Mouse (Mus musculus) midbrain, embryonic 12.5 days (tissue): ENCODE measurements around the gene Tspan9. TPM values are rescaled to one million over a fixed set of nuclear protein-coding genes. Genes with fewer than 3 reads are reported as not detected.

Experiments used
- ATAC-seq: fragments of 200-750 bp; cut with Nextera tagmentation; 2 replicates; pipeline ENCODE4 v1.8.0; 2017; ENCODE audit warnings: low read depth, moderate TSS enrichment, moderate library complexity; ENCODE audit not compliant: low FRiP score
- H3K27ac ChIP-seq: fragments of 300-500 bp; sonication (generic); replicated peaks from 2 replicates; pipeline ENCODE4 v1.5.1; 2016; ENCODE audit warnings: mild to moderate bottlenecking
- H3K27me3 ChIP-seq: fragments of 300-500 bp; sonication (generic); 2 replicates; pipeline ENCODE4 v1.6.1; 2016; ENCODE audit warnings: mild to moderate bottlenecking
- H3K36me3 ChIP-seq: fragments of 300-500 bp; sonication (generic); 2 replicates; pipeline ENCODE4 v1.6.1; 2016
- H3K4me1 ChIP-seq: fragments of 300-500 bp; sonication (generic); 2 replicates; pipeline ENCODE4 v1.6.1; 2016
- H3K4me2 ChIP-seq: fragments of 300-500 bp; sonication (generic); replicated peaks from 2 replicates; pipeline ENCODE4 v1.6.1; 2016; ENCODE audit warnings: mild to moderate bottlenecking, moderate library complexity
- H3K4me3 ChIP-seq: fragments of 300-500 bp; sonication (generic); 2 replicates; pipeline ENCODE4 v1.5.1; 2016; ENCODE audit warnings: mild to moderate bottlenecking
- H3K9ac ChIP-seq: fragments of 300-500 bp; sonication (generic); replicated peaks from 2 replicates; pipeline ENCODE4 v1.6.1; 2016; ENCODE audit warnings: mild to moderate bottlenecking, moderate library complexity
- H3K9me3 ChIP-seq: fragments of 300-500 bp; sonication (generic); 2 replicates; pipeline ENCODE4 v1.6.1; 2016; ENCODE audit warnings: mild to moderate bottlenecking
- WGBS: fragments of 180-500 bp; shearing (Covaris S2); methylation state at CpG from one replicate; pipeline ENCODE4 v1.1.7; 2016; 5-methylcytosine and 5-hydroxymethylcytosine counted together
- polyA plus RNA-seq: library from polyadenylated mRNA; unstranded; fragments of >200 nt; fragmentation: Nextera tagmentation; extraction: Ambion mirVana; gene quantifications from 2 replicates; pipeline ENCODE4 v1.2.1, GENCODE M21; 2016

Gene Tspan9
- polyA plus RNA-seq, 1 experiment from 2014 or later: 39.0 TPM

DNA sequence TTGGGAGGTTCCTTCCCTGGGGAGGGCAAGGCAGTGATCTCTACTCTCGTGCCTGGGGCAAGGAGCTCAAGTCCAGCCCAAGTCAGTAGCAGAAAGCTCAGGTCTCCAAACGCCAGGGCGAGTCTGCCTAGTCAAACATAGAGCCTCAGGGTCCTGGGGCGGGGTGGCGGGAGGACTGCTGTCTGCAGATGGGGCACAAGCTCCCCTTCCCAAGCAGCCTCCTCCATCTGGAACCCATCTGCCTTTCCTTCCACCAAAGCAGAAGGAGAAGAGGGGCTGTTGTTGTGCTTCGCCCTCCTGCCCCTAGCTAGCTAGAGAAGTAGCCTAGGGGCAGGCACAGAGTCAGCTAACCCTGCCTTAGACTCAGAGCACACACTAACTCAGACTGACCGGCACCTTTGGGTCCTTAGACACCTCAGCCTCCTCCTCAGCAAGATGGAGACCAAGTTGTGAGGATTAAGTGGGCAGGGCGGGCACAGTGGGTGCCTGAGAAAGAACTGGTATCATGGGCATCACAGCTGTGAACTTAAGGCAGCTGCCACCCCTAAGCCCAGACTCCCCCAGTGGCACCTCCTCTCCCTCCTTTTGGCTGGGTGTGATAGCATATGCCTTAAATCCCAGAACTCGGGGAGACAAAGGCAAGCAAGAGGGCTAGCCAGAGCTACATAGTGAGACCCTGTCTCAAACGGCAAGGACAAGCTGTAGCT, 26.4 kb downstream of the Tspan9 start:
- Histone ChIP-seq H3K9ac (no peak overlapping the region), H3K36me3 (no peaks in the 10 kb centered on the region), H3K9me3 (no peaks in the 10 kb centered on the region), H3K4me2 (no peak overlapping the region), H3K27ac (no peak overlapping the region), H3K27me3 (no peaks in the 10 kb centered on the region), H3K4me1 (peaks cover 20% of the 10 kb centered on the region), H3K4me3 (no peak overlapping the region)
- 0 out of 2 replicates have a peak, but pooled peaks have one; percentile 8 for ATAC-seq
- 77% methylated on average over 10 of the region's 10 CpGs for WGBS

DNA sequence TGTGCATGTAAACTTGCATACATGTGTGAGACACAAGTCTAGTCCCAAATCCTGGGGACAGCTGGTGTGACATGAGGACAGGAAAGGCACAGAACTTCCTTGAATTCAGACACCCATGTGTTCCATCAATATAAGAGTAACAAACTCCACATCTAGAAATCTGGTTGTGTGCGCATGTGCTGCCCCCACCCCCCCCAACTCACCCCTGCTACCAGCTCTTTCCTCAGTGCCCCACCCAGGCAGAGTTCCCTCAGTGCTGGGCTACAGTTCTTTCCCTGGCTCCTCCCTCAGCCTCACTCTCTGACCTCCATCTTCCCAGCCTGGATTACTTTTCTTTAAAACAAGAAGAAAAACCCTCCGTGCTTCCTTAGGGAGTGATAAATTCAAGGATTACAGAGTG, 27.1 kb downstream of the Tspan9 start:
- H3K4me2 ChIP-seq: no peak overlapping the region
- 0 out of 2 replicates have a peak overlapping the region, but pooled peaks have one; percentile 10 for H3K27ac ChIP-seq
- H3K4me3 ChIP-seq: no peak overlapping the region
- no peaks in the 10 kb centered on the region for H3K9me3 ChIP-seq
- no peak overlapping the region for H3K9ac ChIP-seq
- peaks cover 24% of the 10 kb centered on the region for H3K4me1 ChIP-seq
- no peaks in the 10 kb centered on the region for H3K36me3 ChIP-seq
- no peak for ATAC-seq
- WGBS: 62% methylated on average over 2 of the region's 2 CpGs
- no peaks in the 10 kb centered on the region for H3K27me3 ChIP-seq

DNA sequence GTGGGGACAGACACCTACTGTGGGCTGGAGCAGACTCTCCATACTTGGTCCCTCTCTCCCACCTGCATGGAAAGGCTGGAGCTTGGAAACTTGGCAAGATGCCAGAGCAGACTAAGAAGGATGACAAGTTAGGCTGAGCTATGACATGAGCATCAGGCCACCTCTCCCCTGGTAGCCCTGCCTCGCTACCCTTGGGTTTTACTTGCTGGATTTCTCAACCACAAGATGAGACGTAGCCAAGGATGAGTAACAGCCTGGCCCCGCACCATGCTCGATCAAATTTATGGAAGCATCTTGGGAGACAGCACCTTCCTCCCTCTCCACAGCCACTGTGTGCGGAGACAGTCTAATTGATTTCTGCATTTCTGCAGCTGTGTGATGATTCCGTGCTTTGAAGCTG, 28.3 kb downstream of the Tspan9 start:
- Histone ChIP-seq H3K4me2 (no peak overlapping the region), H3K36me3 (no peaks in the 10 kb centered on the region), H3K4me1 (peaks cover 22% of the 10 kb centered on the region), H3K27ac (no peak overlapping the region), H3K4me3 (no peak overlapping the region), H3K9ac (no peak overlapping the region), H3K27me3 (no peaks in the 10 kb centered on the region), H3K9me3 (no peaks in the 10 kb centered on the region)
- 89% methylated on average over 6 of the region's 6 CpGs for WGBS
- ATAC-seq: no peak

DNA sequence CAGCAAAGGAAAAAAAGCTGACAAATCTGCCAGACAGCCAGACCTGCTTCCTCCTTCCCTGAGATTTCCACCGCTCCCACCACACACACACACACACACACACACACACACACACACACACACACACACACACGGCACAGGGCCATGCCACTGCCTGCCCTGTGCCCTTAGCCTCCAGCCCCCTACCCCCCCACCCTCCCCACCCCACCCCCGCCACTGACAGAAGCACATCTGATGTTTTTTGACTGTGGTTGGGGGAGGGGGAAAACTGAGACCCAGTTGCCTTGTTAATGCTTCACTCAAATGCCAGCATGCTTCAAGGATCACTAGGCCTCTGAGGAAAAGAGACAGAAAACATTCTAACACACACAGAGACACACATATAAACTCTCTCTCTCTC, 30.8 kb downstream of the Tspan9 start:
- H3K4me1 ChIP-seq: peaks cover 24% of the 10 kb centered on the region
- ATAC-seq: no peak
- H3K9me3 ChIP-seq: no peaks in the 10 kb centered on the region
- H3K4me2 ChIP-seq: no peak overlapping the region
- no peaks in the 10 kb centered on the region for H3K27me3 ChIP-seq
- H3K4me3 ChIP-seq: no peak overlapping the region
- H3K36me3 ChIP-seq: no peaks in the 10 kb centered on the region
- WGBS: 44% methylated on average over 2 of the region's 3 CpGs
- H3K27ac ChIP-seq: peak overlapping the region; percentile 46
- 0 out of 2 replicates have a peak overlapping the region, but pooled peaks have one; percentile 41 for H3K9ac ChIP-seq

DNA sequence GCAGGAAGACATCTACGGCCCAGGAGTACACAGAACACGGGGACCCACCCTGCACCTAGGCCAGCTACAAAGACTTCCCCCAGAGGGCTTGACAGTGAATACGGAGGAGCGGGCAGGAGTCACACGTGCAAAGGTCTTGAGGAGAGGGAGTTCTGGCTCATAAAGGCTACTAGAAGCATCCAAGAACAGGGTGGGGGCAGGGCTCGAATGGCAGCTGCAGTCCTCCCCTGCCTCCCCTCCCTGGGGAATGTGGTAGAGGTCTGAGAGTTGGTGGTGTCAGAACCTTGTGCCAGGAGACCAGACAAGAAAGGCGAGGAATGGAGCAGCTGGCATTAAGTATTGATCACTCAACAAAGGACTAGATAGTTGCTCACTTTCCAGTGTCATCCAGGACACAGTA, 31.6 kb downstream of the Tspan9 start:
- H3K27ac ChIP-seq: no peak overlapping the region; the same call in 1 of the 2 replicates
- no peak for ATAC-seq
- no peak overlapping the region for H3K9ac ChIP-seq
- 69% methylated on average over 7 of the region's 7 CpGs for WGBS
- H3K27me3 ChIP-seq: no peaks in the 10 kb centered on the region
- H3K4me2 ChIP-seq: no peak overlapping the region
- H3K9me3 ChIP-seq: no peaks in the 10 kb centered on the region
- no peak overlapping the region for H3K4me3 ChIP-seq
- no peaks in the 10 kb centered on the region for H3K36me3 ChIP-seq
- peaks cover 22% of the 10 kb centered on the region for H3K4me1 ChIP-seq

DNA sequence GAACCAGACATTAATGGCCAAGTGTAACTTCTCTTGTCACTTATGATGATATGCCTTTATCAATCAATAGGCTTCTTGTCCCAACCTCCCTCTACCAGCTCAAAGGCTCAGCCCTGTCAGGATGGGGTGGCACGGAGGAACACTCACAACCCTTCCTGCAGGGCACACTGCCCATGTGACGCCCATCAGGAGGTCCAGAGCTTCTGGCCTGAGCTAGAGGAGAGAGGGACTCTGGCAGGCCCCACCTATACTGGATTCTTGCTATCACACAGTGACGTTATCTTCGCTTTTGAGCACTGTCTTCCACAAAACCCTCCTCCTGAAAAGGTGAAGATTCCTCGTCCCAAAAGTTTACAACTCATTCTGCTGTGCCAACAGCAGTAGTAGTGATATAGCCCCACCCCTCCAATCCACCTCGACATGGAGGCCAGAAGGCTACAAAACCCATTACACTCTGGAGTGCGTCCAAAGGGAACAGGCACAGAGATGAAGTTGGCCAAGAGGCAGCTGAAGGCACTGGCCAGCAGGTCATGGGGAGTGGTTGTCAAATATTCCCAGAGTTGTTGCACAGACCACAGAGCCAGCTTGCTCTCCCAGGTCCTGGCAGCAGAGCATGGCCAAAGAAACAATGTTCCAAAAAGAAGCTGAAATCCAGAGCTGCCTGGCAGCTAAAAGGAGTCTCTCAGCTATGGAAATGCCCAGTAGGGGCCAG, 34.9 kb downstream of the Tspan9 start:
- WGBS: 88% methylated on average over 7 of the region's 7 CpGs
- no peak for ATAC-seq
- Histone ChIP-seq H3K9me3 (no peaks in the 10 kb centered on the region), H3K9ac (no peak overlapping the region), H3K4me1 (peaks cover 30% of the 10 kb centered on the region), H3K27me3 (no peaks in the 10 kb centered on the region), H3K4me2 (no peak overlapping the region), H3K27ac (no peak overlapping the region), H3K4me3 (no peak overlapping the region), H3K36me3 (no peaks in the 10 kb centered on the region)

DNA sequence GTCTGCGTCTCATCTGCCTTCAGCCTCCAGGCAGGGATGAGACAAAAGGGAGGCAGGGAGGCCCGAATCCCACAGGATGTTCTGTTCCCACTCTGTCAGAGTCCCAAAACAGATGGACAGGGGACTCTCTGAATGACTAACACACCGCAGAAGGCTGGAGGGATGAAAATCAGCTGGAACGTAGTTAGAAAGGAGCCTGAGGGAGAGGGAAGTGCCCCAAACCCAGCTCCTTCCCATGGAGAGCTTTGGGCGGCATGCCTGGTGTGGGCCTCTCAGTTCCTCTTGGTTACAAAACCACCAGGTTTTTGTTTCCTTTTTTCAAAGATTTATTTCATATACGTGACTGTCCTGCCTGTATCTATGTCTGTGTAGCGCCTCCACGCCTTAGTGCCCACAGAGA, 35.7 kb downstream of the Tspan9 start:
- Histone ChIP-seq H3K27me3 (no peaks in the 10 kb centered on the region), H3K36me3 (no peaks in the 10 kb centered on the region), H3K4me3 (no peak overlapping the region), H3K27ac (no peak overlapping the region), H3K4me2 (no peak overlapping the region), H3K9ac (no peak overlapping the region), H3K9me3 (no peaks in the 10 kb centered on the region), H3K4me1 (peaks cover 32% of the 10 kb centered on the region)
- WGBS: 79% methylated on average over 8 of the region's 8 CpGs
- ATAC-seq: no peak

DNA sequence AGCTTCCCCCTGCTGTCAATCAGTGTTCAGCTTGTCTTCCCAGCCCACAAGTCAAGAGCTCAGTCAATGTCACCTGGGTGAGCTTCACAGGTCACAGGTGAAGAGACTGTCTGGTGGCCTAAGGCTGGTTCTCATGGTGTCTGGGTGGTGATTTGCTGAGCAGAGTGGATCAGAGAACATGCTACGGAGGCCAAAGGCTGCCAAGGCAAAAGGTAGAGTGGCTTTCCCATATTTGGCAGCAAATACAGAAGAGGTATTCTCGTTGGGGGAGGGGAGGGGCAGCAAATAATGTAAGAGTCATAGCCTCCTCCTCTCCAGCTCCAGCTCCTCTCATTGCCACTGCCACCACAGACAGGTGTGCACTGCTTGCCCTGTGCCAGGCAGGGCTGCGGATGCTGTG, 37.2 kb downstream of the Tspan9 start:
- H3K4me3 ChIP-seq: no peak overlapping the region
- no peak for ATAC-seq
- H3K27ac ChIP-seq: no peak overlapping the region
- no peak overlapping the region for H3K9ac ChIP-seq
- 85% methylated on average over 3 of the region's 3 CpGs for WGBS
- no peaks in the 10 kb centered on the region for H3K36me3 ChIP-seq
- peaks cover 26% of the 10 kb centered on the region for H3K4me1 ChIP-seq
- H3K9me3 ChIP-seq: no peaks in the 10 kb centered on the region
- H3K27me3 ChIP-seq: no peaks in the 10 kb centered on the region
- H3K4me2 ChIP-seq: no peak overlapping the region

DNA sequence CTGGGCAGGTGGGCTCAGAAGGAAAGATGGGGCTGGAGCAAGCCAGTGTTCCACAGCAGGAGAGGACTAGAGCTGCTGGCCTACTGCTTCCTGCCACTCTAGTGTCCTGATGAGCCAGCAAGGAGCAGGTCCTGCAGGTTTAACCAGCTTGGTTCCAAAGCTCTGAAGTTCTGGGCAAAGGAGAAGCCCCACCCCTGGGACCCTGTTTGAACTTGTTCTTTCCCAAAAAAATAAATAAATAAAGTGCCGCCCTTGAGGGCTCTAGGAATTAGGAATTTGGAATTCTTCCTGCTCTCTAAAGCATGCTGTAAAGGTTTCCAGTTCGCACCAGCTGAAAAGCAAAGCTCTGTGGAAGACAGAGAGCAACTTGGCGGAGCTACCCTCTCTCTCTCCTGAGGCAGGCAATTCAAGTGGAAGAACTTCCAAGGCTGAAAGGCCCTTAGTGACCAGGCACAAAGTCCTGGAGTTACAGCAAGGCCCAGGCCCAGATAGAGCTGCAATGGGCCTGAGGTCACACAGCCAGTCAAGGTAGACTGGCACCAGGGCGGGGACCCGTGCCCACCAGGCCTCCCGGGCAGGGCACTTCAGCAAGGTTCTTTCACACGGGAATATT, 38.6 kb downstream of the Tspan9 start:
- H3K27ac ChIP-seq: no peak overlapping the region
- no peaks in the 10 kb centered on the region for H3K9me3 ChIP-seq
- ATAC-seq: no peak
- no peaks in the 10 kb centered on the region for H3K27me3 ChIP-seq
- H3K4me2 ChIP-seq: no peak overlapping the region
- no peak overlapping the region for H3K9ac ChIP-seq
- WGBS: 77% methylated on average over 7 of the region's 7 CpGs
- H3K4me1 ChIP-seq: peaks cover 26% of the 10 kb centered on the region
- no peak overlapping the region for H3K4me3 ChIP-seq
- H3K36me3 ChIP-seq: no peaks in the 10 kb centered on the region

DNA sequence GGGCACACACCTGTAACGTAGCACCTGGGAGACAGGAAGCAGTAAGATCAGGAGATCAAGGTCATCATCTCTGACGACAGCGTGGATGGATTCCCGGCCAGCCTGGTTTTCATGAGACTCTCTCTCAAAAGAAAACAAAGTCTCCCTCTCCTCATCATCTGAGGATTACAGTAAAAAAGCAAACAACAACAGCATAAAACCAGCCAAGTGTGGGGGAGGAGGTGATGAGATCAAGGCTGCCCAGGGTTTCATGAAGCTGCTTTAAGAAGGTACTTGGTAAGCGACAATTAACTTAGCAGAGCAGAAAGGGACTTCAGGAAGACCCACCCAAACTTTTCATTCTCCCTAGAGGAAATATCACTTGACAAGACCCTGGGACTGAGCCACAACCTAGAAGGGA, 39.5 kb downstream of the Tspan9 start:
- no peaks in the 10 kb centered on the region for H3K27me3 ChIP-seq
- no peak overlapping the region for H3K9ac ChIP-seq
- H3K4me1 ChIP-seq: peaks cover 26% of the 10 kb centered on the region
- no peak overlapping the region for H3K4me2 ChIP-seq
- H3K9me3 ChIP-seq: no peaks in the 10 kb centered on the region
- H3K4me3 ChIP-seq: no peak overlapping the region
- no peak overlapping the region for H3K27ac ChIP-seq
- WGBS: 77% methylated on average over 5 of the region's 5 CpGs
- no peaks in the 10 kb centered on the region for H3K36me3 ChIP-seq
- ATAC-seq: no peak

DNA sequence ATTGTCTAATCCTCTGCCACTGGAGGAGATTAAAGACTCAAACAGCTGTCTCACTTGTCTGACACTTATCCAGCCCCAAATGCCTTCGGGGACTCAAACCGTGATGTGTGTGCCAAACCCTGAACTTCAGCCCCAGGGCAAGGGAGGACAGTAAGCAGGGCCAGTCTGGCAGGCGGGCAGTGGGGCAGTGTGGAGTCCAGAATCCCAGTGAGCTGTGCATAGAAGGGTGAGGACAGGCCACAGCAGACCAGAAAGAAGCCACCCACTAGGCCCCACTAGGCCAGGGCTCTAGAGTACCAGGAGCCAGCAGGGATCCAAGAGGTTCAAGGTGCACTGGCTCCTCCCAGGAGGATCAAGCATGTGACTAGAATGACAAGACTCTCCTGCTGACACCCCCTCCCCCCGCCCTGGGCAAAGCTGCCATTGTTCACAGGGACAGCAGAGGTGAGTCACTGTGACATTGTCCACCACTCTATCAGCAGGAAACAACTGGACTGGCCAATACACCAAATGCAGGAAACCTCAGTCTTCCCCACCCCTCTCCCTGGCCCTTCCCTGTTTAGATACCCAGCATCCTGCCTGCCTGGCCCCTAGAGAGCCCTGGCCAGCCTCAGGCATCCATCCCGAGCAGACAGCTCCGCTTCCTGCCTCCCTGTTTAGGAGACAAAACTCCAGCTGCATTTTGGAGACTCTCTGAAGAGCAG, 40.9 kb downstream of the Tspan9 start:
- Histone ChIP-seq H3K4me1 (peaks cover 24% of the 10 kb centered on the region), H3K9ac (no peak overlapping the region), H3K27me3 (no peaks in the 10 kb centered on the region), H3K27ac (peak overlapping the region; percentile 39; the same call in 1 of the 2 replicates), H3K9me3 (no peaks in the 10 kb centered on the region), H3K4me2 (no peak overlapping the region), H3K36me3 (no peaks in the 10 kb centered on the region), H3K4me3 (no peak overlapping the region)
- WGBS: 43% methylated on average over 6 of the region's 6 CpGs
- 0 out of 2 replicates have a peak, but pooled peaks have one; percentile 19 for ATAC-seq

DNA sequence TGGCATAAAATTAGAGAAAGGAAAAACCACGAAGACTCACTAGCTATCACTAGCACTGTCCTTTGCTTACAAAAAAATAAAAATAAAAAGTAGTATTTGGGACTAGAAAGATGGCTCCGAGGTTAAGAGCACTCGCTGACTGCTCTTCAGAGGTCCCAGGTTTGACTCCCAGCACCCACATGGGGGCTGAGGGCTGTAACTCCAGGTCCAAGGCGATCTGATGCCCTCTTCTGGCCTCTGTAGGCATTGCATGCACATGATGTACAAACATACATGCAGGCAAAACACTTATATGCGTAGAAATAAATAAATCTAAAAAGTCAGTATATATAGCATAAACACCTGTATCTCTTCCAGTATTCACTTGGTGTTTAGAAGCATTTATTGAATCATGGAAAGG, 43.5 kb downstream of the Tspan9 start:
- Histone ChIP-seq H3K4me2 (no peak overlapping the region), H3K9me3 (no peaks in the 10 kb centered on the region), H3K27ac (no peak overlapping the region), H3K4me3 (no peak overlapping the region), H3K9ac (no peak overlapping the region), H3K4me1 (peaks cover 12% of the 10 kb centered on the region), H3K36me3 (no peaks in the 10 kb centered on the region), H3K27me3 (no peaks in the 10 kb centered on the region)
- no peak for ATAC-seq
- 78% methylated on average over 5 of the region's 5 CpGs for WGBS
